Mouse (Mus musculus) thymus, adult 2 months (tissue): ENCODE measurements around the gene Auts2.

Experiments used
- CTCF ChIP-seq: fragments of 200-500 bp; IDR thresholded peaks from 2 replicates; pipeline ENCODE4 v1.5.1; 2012; ENCODE audit warnings: mild to moderate bottlenecking, control low read depth, low read length, moderate library complexity, borderline replicate concordance; ENCODE audit not compliant: control insufficient read depth, poor library complexity, insufficient read depth; ENCODE audit errors: extremely low read depth
- POLR2A ChIP-seq: fragments of 200-500 bp; IDR thresholded peaks from 2 replicates; pipeline ENCODE4 v1.6.1; 2012; ENCODE audit warnings: mild to moderate bottlenecking, low read length, control low read depth, moderate library complexity; ENCODE audit not compliant: control insufficient read depth, poor library complexity, insufficient read depth; ENCODE audit errors: extremely low read depth

DNA sequence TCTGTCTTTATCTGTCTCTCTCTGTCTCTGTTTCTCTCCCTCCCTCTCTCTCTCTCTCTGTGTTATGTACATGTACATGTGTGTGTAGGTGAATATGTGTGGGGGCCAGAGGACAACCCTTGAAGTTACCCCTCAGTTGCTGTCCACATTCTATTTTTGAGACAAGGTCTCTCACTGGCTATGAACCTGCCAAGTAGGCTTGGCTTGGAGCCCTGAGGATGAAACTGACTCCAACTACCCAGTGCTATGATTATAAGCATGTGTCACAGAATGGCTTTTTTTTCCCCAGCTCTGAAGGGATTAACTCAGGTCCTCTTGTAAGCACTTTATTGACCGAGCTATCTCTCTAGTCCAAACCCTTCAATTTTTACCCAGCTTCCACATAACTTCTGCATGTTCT, 852.4 kb downstream of the Auts2 start:
- TF ChIP-seq CTCF (no peak), POLR2A (no peak)
